35 mouse cellular contexts compared by ENCODE assay signal in the genomic region with DNA sequence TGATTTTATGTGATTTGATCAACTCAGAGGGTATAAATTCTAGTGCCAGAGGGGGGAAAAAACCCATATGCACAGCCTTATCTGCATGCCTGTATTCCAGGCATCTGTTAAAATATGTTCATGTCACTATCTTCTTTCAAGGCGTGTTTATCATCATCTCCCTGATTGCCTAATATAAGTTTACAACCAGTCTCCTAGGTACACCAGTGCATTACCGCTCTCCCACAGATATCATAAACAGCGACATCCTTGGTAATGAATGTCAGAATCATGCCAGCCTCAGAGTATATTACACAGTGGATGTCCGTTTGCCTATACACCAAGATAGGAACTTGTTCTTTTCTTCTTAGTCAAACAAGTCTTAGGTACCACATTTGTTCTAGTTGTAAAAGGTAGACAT.
"Had no signal": no experiment of that assay in that cellular context is flagged by ENCODE, and none has a peak within 500 bp of the region (broad histone marks: within the 10 kb centered on the region; RNA-seq: fewer than 3 reads in every experiment).

No protein-coding gene starts in this region.

- H3K9ac ChIP-seq: heart, embryonic 12.5 days; heart, embryonic 13.5 days; heart, embryonic 15.5 days; hindbrain, embryonic 12.5 days; hindbrain, embryonic 13.5 days; hindbrain, embryonic 14.5 days; hindbrain, embryonic 15.5 days; intestine, embryonic 15.5 days; kidney, embryonic 15.5 days had no signal

- H3K4me3 ChIP-seq: heart, embryonic 10.5 days; heart, embryonic 12.5 days; heart, embryonic 13.5 days; heart, embryonic 15.5 days; hindbrain, embryonic 10.5 days; hindbrain, embryonic 12.5 days; hindbrain, embryonic 13.5 days; hindbrain, embryonic 15.5 days; intestine, embryonic 15.5 days; kidney, embryonic 15.5 days; layer of hippocampus, adult 2 months had no signal

- ATAC-seq: hindbrain, embryonic 16.5 days; hindbrain, postnatal 0 days; inflammation-experienced regulatory T-cells, adult 6 months; intestine, embryonic 15.5 days; intestine, embryonic 16.5 days; intestine, postnatal 0 days had no signal

- H3K27me3 ChIP-seq: heart, embryonic 12.5 days; heart, embryonic 13.5 days; heart, embryonic 15.5 days; hindbrain, embryonic 12.5 days; hindbrain, embryonic 13.5 days; hindbrain, embryonic 15.5 days; intestine, embryonic 15.5 days; kidney, embryonic 15.5 days had no signal

- H3K9me3 ChIP-seq: heart, embryonic 10.5 days; heart, embryonic 12.5 days; heart, embryonic 13.5 days; heart, embryonic 15.5 days; hindbrain, embryonic 10.5 days; hindbrain, embryonic 12.5 days; hindbrain, embryonic 13.5 days; hindbrain, embryonic 15.5 days; intestine, embryonic 15.5 days; kidney, embryonic 15.5 days had no signal

- H3K36me3 ChIP-seq: heart, embryonic 10.5 days; heart, embryonic 12.5 days; heart, embryonic 13.5 days; heart, embryonic 15.5 days; hindbrain, embryonic 10.5 days; hindbrain, embryonic 12.5 days; hindbrain, embryonic 13.5 days; hindbrain, embryonic 15.5 days; intestine, embryonic 15.5 days; kidney, embryonic 15.5 days had no signal

- H3K4me1 ChIP-seq: heart, embryonic 10.5 days; heart, embryonic 12.5 days; heart, embryonic 13.5 days; heart, embryonic 15.5 days; hindbrain, embryonic 10.5 days; hindbrain, embryonic 12.5 days; hindbrain, embryonic 13.5 days; hindbrain, embryonic 15.5 days; intestine, embryonic 15.5 days; kidney, embryonic 15.5 days had no signal

- H3K4me2 ChIP-seq: heart, embryonic 11.5 days; heart, embryonic 12.5 days; heart, embryonic 13.5 days; heart, embryonic 15.5 days; hindbrain, embryonic 12.5 days; hindbrain, embryonic 13.5 days; hindbrain, embryonic 14.5 days; hindbrain, embryonic 15.5 days; intestine, embryonic 15.5 days; kidney, embryonic 15.5 days had no signal

- H3K27ac ChIP-seq: heart, embryonic 10.5 days; heart, embryonic 13.5 days; heart, embryonic 15.5 days; hindbrain, embryonic 10.5 days; hindbrain, embryonic 12.5 days; hindbrain, embryonic 13.5 days; hindbrain, embryonic 14.5 days; hindbrain, embryonic 15.5 days; hindbrain, postnatal 0 days; intestine, embryonic 15.5 days; kidney, embryonic 15.5 days; kidney, postnatal 0 days; layer of hippocampus, adult 2 months had no signal

- DNase-seq: heart, postnatal 10 days; heart, postnatal 14 days; heart, postnatal 36 days; heart, postnatal 4 days; kidney, adult 11 months; kidney, adult 18-20 months; kidney, adult 2 months; kidney, adult 8-10 months; kidney, adult 9 months; kidney, postnatal 10 days; kidney, postnatal 14 days; kidney, postnatal 25 days; kidney, postnatal 36 days; kidney, postnatal 4 days; layer of hippocampus, adult 9-11 months; layer of hippocampus, postnatal 36 days had no signal
